Mouse (Mus musculus) cerebellum, postnatal 10 days (tissue): ENCODE measurements at regions not wholly inside any gene's neighbourhood (a gene's known extent, or its start where the extent isn't known, plus 50 kb on each side); places are given as distances from the start of the nearest gene placed in this dataset.

ENCODE experiments used
- DNase-seq, 2 experiments: peaks; one replicate each; pipeline ENCODE4 v3.0.0; 2021; ENCODE audit warnings: mixed read lengths in 2 of 2

DNA sequence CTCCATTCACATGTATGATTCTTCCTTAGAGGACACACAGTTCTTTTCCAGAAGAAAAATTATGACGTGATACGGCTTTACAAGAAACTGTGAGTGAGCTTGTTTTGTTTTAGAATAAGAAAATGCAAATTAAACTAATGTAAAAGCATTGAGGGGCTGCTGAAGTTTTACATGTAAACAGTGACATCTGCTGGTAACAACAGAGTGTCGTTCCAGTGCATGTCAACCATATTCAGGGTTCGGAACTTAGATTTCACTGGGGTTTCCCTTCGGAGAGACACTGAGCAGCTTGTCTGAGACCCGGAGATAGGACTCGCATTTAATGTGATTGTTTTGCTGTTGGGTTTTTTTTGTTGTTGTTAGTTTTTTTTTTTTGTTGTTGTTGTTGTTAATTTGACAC is 148.4 kb upstream of the Ube3a start:
- peak; percentile 25 to 52 for DNase-seq
